Mouse (Mus musculus) fibroblast of lung, adult 2 months (primary cell): ENCODE measurements around the gene Krt82.
"Not testable (repeated sequence)": the region's sequence is repeated elsewhere in the genome, so short reads cannot be mapped to it uniquely, and the experiment has no call there.

Experiments used
- DNase-seq: peaks from one replicate; pipeline ENCODE4 v3.0.0-alpha.2; 2011; ENCODE audit warnings: low read depth

The Krt82 gene

DNA sequence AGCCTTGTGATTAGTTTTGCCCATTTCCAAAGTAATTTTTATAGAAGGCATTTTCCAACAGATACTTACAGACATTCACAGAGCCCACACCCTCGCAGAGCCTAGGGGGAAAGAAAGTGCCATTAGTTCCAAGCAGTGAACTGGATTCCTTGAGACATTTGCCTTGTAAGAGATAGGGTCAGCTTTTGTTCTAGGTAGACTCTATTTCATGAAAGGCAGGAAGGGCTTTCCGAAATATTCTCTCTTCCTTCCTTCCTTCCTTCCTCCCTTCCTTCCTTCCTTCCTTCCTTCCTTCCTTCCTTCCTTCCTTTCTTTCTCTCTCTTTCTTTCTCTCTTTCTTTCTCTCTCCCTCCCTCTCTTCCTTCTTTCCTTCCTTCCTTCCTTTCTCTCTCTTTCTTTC lies 33.3 kb downstream of the Krt82 start, which contains the start of gene Gm49425:
Gm49425 (minus strand) TSS at position 101 of the 400 bp plus-strand sequence.
- not testable (repeated sequence) for DNase-seq

DNA sequence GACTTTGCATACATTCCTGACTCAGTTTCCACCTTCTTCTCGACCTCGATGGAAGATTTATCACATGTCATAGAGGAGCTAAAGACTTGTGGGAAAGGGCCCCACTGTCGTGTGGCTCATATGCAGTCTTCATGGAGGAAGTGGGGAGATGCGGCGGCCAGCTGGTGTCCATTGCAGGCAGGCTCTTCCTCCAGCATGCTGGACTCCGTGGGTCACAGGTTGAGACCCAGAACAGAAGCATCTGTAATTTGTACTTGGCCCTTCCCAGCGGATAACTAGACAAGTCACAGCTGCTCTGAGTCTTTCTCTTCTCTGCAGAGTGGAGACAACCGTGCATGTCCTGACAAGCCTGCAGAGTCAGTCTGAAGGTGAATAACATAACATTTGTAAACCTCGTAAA lies 42.2 kb downstream of the Krt82 start:
- DNase-seq: no peak

DNA sequence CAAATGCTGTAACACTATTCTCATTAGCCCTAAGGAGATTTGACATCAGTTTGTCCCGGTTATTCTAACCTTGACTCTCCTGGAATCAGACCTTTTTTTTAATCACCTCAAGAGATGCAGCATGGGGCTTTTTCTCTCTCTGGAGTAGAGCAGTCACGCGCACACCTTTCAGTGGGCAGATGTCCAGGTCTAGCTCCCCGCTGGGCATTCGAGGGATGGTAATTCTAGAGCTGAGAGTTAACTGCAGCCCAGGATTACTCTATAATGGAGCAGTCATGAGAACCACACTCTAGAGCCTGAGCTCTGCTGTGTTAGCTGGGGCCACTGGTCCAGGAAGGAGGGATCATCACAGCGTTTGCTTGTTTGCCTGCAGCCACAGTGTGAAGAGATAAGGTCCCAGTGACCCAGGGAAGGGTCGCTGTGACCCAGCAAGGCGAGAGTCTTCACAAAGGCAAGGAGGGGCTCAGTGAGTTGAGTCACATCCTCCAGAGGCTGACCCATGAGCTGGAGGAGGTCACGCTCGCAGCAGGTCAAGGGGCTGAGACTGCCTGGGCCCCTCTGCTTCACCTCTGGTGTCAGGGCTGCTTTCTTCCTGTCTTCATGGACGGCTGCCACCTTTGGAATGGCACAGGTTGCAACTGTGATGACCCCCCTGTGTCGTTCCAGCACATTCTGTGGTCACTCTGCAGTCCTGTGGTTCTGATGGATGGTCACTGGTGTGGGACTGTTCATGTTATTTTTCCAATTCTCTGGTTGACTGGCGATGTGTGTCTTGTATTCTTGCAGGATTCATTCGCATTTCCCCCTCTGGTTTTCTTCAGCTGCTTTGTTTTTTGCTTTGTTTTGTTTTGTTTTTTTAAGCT lies 43.3 kb downstream of the Krt82 start:
- no peak for DNase-seq

DNA sequence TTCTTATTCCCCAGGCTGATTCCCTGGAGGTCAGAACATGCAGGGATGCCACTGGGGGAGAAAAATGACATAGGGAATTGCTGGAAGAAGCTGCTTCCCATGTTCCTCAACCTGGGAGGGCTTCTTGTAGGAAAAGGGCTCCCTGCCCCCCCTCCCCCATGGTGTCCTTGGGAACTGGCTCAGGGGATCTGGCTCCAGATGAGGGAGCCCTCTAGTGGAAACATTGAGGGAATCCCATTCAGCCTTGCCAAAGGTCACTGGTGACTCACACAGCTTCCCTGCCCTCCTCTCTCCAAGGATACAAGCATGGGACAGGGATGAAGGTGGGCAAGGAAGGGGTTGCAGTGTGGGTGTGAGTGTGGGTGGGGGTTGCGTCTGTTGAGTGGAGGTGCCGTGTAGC lies 53.3 kb downstream of the Krt82 start:
- DNase-seq: peak; percentile 45

DNA sequence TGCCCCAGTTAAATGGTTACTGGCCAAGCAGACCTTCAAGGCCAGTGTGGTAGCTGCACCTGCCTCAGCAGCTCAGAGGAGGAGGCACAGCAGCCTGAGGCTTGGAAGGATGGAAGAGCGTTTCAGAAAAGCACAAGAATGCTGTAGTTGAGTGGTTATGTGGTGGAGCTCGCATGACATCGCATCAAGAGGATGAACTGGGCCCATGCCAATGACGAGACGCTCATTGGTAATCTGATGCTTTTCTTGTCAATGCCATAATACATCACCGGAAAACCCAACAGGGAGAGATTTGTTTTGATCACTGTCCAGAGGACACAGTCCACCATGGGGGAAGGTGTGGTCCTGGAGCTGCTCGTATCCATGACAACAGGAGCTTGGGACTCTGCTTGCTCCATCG lies 55.2 kb downstream of the Krt82 start:
- DNase-seq: no peak

DNA sequence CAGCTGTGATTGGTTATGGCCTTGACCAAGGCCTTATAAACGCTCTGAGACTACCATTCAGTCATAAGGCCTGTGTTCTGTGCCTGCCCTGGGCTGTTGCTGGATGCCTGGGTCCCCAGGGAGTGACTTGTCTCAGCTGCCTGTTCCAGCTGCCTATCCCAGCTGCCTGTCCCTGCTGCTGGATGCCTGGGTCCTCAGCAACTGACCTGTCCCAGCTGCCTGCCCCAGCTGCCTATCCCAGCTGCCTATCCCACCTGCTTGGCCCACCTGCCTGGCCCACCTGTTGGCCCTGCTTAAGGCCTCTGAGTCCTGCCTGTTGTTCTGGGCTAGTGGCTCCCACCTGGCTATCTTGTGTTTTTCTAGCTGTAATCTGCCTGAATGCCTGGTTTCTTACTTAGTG lies 56.3 kb downstream of the Krt82 start:
- no peak for DNase-seq

DNA sequence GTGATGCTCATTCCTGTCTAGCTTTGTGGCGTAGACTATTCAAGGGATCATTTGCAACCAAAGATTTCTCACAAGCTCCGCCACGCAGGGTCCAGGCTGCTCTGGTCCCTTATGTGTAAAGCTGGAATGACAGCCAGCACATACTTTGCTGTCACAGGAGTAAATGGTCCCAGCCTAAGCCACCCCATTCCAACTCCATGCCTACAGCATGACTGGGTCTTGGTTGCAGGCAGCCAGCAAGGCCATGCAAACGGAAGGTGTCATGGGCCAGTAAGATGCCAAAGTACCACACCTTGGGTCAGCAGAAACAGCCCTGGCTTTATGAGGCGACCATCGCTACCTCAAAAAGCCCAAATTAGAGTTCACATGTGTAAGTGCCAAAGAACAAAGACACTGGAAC lies 56.8 kb downstream of the Krt82 start:
- DNase-seq: no peak

DNA sequence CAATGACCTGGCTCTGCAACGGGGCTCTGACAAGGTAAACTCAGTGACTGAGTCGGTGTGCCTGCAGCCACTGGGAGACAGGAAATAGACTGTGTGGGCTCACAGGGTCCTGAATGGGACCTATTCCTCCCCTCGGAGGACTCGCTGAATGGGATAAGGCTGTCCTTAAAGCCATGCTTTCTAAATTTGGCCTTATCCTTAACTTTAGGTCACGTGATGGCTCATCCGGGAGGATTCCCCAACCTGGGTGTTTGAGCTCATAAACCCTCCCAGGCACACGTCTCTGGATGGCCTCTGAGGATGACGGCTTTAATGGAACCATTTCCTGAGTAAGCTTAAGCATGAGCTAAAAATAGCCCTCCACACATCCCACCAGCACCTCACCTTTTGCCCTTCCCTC lies 57.7 kb downstream of the Krt82 start:
- DNase-seq: no peak

DNA sequence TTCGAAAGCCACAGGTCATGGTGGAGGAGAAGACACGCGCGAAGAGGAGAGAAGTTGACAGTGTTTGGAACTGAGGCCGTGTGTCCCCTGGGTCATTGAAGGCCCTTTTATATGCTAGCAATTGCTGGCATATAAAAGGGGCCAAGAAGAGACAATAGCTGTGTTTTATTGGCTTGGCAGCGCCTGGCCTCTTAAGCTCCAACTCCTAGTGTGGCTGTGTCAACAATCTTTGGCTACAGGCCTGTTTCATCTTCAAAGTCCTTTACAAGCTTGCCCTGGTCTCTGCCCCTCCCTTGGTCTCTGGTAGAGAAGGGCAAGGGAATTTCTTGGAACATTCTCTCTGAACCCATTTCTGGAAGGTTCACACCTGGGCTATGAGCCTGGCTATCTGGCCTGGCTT lies 59.0 kb downstream of the Krt82 start, which contains the start of gene Krt83:
Krt83 (minus strand) TSS at position 82 of the 400 bp plus-strand sequence.
- no peak for DNase-seq
